Mouse (Mus musculus): ENCODE data around the gene Tmem41a. TPM values are rescaled to one million over a fixed set of nuclear protein-coding genes. Genes with fewer than 3 reads are reported as not detected.

The Tmem41a gene
- polyA plus RNA-seq, 2 experiments = 11.7 to 22.0 TPM

DNA sequence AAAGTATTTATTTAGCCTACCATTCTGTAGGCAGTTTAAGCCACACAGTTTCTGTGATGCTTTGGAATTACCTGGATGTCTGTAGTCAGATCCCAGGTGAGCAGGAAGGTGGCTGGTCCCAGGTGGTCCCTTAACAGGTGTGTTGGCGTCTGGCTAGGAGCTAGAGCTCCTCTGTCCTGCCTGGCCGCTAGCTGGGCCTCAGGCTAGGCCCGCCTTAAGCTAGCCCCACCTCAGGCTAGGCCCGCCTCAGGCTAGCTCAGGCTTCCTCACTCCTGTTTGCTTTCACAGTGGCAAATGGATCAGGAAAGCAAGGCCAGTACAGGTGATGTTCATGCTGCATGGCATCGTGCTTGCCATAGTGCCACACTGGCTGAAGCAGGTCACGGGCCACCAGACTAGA lies 40.5 kb downstream of the Tmem41a start:
- Histone ChIP-seq H3K27me3 (ENCODE audit: control insufficient read depth, insufficient read depth, low read length) (no peaks in the 10 kb centered on the region), H3K36me3 (replicated peaks; ENCODE audit: control insufficient read depth, insufficient read depth, low read depth) (no peaks in the 10 kb centered on the region), H3K9ac (replicated peaks) (no peak overlapping the region), H3K4me1 (replicated peaks; ENCODE audit: control insufficient read depth in 2 of 2, insufficient read depth in 2 of 2, low read length in 1 of 2) (no peaks in the 10 kb centered on the region), H3K9me3 (ENCODE audit: control insufficient read depth, low read length) (no peaks in the 10 kb centered on the region), H3K4me3 (ENCODE audit: insufficient read depth in 1 of 2, low read depth in 2 of 2, low read length in 2 of 2) (no peak overlapping the region), H3K27ac (no peak overlapping the region), H3K4me2 (ENCODE audit: low read depth) (no peak overlapping the region)
- DNase-seq (ENCODE audit: low read depth in 3 of 3, low spot score in 3 of 3) (no peak), ATAC-seq (ENCODE audit: insufficient read depth) (no peak)
- TF ChIP-seq EP300 (IDR thresholded peaks at IDR 0.05; ENCODE audit: low read depth) (no peak), CTCF (IDR thresholded peaks at IDR 0.05; ENCODE audit: low read depth) (no peak)
- 72% methylated on average over 6 of the region's 6 CpGs for WGBS (ENCODE audit: insufficient replicate concordance)

DNA sequence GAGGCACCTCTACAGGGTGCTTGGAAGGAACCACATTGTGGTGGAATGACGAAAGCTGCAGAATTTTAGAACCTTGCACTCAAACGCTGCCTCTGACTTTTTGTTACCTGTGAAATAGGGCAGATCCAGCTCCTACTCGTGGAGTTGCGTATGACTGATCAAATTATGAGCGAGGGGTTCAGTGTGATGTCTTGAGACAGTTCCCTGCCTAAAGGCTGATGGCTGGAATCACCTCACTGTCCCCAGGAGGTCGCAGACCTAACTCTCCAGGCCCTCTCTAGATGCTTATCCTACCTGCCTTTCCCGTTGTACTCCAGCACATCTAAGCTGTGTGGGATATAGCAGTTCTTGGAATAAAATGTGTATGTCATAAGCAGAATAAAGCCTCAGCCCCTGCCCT lies 41.4 kb downstream of the Tmem41a start:
- TF ChIP-seq EP300 (IDR thresholded peaks at IDR 0.05; ENCODE audit: low read depth) = no peak
- no peak for TF ChIP-seq CTCF (IDR thresholded peaks at IDR 0.05; ENCODE audit: low read depth)
- no peaks in the 10 kb centered on the region for H3K4me1 ChIP-seq (replicated peaks; ENCODE audit: control insufficient read depth in 2 of 2, insufficient read depth in 2 of 2, low read length in 1 of 2)
- no peaks in the 10 kb centered on the region for H3K27me3 ChIP-seq (ENCODE audit: control insufficient read depth, insufficient read depth, low read length)
- H3K4me3 ChIP-seq (ENCODE audit: insufficient read depth in 1 of 2, low read depth in 2 of 2, low read length in 2 of 2) = no peak overlapping the region
- no peak overlapping the region for H3K27ac ChIP-seq
- WGBS (ENCODE audit: insufficient replicate concordance) = 62% methylated on average over 7 of the region's 7 CpGs
- H3K4me2 ChIP-seq (ENCODE audit: low read depth) = no peak overlapping the region
- no peaks in the 10 kb centered on the region for H3K9me3 ChIP-seq (ENCODE audit: control insufficient read depth, low read length)
- ATAC-seq (ENCODE audit: insufficient read depth) = no peak
- no peak overlapping the region for H3K9ac ChIP-seq (replicated peaks)
- H3K36me3 ChIP-seq (replicated peaks; ENCODE audit: control insufficient read depth, insufficient read depth, low read depth) = no peaks in the 10 kb centered on the region
- no peak for DNase-seq (ENCODE audit: low read depth in 3 of 3, low spot score in 3 of 3)

DNA sequence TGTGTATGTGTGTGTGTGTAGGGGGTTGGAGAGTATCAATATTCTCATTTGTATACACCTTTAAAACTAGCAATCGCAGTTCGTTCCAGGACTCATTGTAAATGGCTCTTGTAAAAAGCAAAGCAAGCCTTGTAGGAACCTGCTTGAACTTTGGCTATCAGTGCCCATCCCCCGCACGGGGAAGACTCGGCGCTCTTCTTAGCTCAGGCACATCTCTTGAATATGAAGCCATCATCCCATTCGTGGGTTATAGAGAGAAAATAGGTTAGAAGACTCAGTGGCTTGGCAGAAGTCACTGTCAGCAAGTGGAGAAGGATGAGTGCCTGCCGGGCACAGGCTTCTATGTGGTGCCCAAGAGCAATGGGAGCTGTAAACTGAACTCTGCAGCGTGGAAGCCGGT lies 42.7 kb downstream of the Tmem41a start:
- Histone ChIP-seq H3K4me1 (replicated peaks; ENCODE audit: control insufficient read depth in 2 of 2, insufficient read depth in 2 of 2, low read length in 1 of 2) (no peaks in the 10 kb centered on the region), H3K9me3 (ENCODE audit: control insufficient read depth, low read length) (no peaks in the 10 kb centered on the region), H3K4me3 (ENCODE audit: insufficient read depth in 1 of 2, low read depth in 2 of 2, low read length in 2 of 2) (no peak overlapping the region), H3K36me3 (replicated peaks; ENCODE audit: control insufficient read depth, insufficient read depth, low read depth) (no peaks in the 10 kb centered on the region), H3K9ac (replicated peaks) (no peak overlapping the region), H3K27me3 (ENCODE audit: control insufficient read depth, insufficient read depth, low read length) (no peaks in the 10 kb centered on the region), H3K4me2 (ENCODE audit: low read depth) (no peak overlapping the region), H3K27ac (no peak overlapping the region)
- no peak for ATAC-seq (ENCODE audit: insufficient read depth)
- no peak for DNase-seq (ENCODE audit: low read depth in 3 of 3, low spot score in 3 of 3)
- TF ChIP-seq EP300 (IDR thresholded peaks at IDR 0.05; ENCODE audit: low read depth) (no peak), CTCF (IDR thresholded peaks at IDR 0.05; ENCODE audit: low read depth) (no peak)
- 73% methylated on average over 10 of the region's 10 CpGs for WGBS (ENCODE audit: insufficient replicate concordance)

DNA sequence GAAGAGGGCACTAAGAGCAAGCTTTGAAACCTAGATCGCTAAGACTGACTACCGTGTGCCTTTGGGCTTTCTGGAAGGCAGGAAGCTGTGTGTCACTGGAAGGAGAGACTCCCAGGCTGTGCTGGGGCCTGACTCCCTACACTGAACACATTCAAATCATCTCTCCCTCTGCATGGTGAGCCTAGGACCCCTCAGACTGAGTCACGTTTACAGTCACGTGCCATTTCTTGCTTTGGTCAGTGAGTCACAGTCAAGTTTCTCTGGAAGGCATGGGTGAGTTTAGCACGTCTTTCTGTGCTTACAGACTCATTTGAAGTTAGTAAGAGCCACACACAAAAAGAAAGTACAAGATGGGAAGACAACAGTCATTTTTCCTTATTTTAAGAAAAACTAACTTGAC lies 46.1 kb downstream of the Tmem41a start:
- no peak for TF ChIP-seq EP300 (IDR thresholded peaks at IDR 0.05; ENCODE audit: low read depth)
- TF ChIP-seq CTCF (IDR thresholded peaks at IDR 0.05; ENCODE audit: low read depth) = no peak
- Histone ChIP-seq H3K4me3 (ENCODE audit: insufficient read depth in 1 of 2, low read depth in 2 of 2, low read length in 2 of 2) (no peak overlapping the region), H3K4me2 (ENCODE audit: low read depth) (no peak overlapping the region), H3K4me1 (replicated peaks; ENCODE audit: control insufficient read depth in 2 of 2, insufficient read depth in 2 of 2, low read length in 1 of 2) (no peaks in the 10 kb centered on the region), H3K36me3 (replicated peaks; ENCODE audit: control insufficient read depth, insufficient read depth, low read depth) (no peaks in the 10 kb centered on the region), H3K27ac (no peak overlapping the region), H3K9me3 (ENCODE audit: control insufficient read depth, low read length) (no peaks in the 10 kb centered on the region), H3K27me3 (ENCODE audit: control insufficient read depth, insufficient read depth, low read length) (no peaks in the 10 kb centered on the region), H3K9ac (replicated peaks) (no peak overlapping the region)
- ATAC-seq (ENCODE audit: insufficient read depth) = no peak
- no peak for DNase-seq (ENCODE audit: low read depth in 3 of 3, low spot score in 3 of 3)
- WGBS (ENCODE audit: insufficient replicate concordance) = 56% methylated on average over 5 of the region's 5 CpGs

DNA sequence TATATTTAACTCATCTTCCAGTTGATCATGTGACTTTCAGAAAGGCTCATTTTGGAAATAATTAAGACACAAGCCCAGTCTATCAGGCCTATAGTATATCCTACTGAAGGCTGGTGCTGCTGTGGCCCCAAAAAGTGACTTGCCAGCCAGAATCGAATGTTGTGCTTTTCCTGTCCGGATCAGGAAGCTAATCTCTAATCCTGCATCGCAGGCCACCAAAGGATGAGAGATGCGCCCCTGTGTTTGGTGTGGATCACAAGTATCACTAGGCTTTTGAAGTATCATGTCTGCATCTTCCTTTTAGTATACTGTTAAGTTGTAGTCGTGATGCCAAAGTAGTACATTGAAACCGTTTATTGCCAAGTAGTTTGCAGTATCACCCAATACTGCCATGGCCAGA lies 53.5 kb downstream of the Tmem41a start:
- Histone ChIP-seq H3K36me3 (replicated peaks; ENCODE audit: control insufficient read depth, insufficient read depth, low read depth) (no peaks in the 10 kb centered on the region), H3K4me3 (ENCODE audit: insufficient read depth in 1 of 2, low read depth in 2 of 2, low read length in 2 of 2) (no peak overlapping the region), H3K9ac (replicated peaks) (no peak overlapping the region), H3K27me3 (ENCODE audit: control insufficient read depth, insufficient read depth, low read length) (no peaks in the 10 kb centered on the region), H3K4me1 (replicated peaks; ENCODE audit: control insufficient read depth in 2 of 2, insufficient read depth in 2 of 2, low read length in 1 of 2) (no peaks in the 10 kb centered on the region), H3K9me3 (ENCODE audit: control insufficient read depth, low read length) (no peaks in the 10 kb centered on the region), H3K27ac (no peak overlapping the region), H3K4me2 (ENCODE audit: low read depth) (no peak overlapping the region)
- 68% methylated on average over 6 of the region's 6 CpGs for WGBS (ENCODE audit: insufficient replicate concordance)
- ATAC-seq (ENCODE audit: insufficient read depth) (no peak), DNase-seq (ENCODE audit: low read depth in 3 of 3, low spot score in 3 of 3) (no peak)
- TF ChIP-seq EP300 (IDR thresholded peaks at IDR 0.05; ENCODE audit: low read depth) (no peak), CTCF (IDR thresholded peaks at IDR 0.05; ENCODE audit: low read depth) (no peak)
